Comparison of ENCODE assay signal across 8 mouse cellular contexts in the genomic region with DNA sequence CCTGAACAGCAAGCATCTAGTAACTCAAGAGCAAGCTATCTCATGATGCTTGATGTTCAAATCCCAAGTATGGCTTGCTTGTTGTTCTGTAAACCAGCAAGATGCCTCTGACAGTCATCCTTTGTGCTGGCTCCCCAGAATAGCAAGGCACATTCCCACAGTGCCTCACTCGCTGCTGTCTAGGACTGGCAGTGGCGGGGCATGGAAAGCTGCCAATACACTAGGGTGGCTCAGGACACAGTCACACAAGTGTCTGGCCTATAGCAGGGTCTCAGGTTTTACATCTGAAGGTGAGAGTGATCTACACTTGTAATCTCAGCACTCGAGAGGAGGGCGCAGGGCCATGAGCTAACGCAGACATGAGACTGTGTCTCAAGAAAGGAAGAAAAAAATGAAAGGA. TPM values are rescaled to one million over a fixed set of nuclear protein-coding genes. Genes with fewer than 3 reads are reported as not detected.
DNase-seq lines count a peak whose midpoint lies in the region; ATAC-seq lines count a peak whose summit lies in the region.

No protein-coding gene starts in this region.

- H3K9me3 ChIP-seq in heart, embryonic 10.5 days, result no peaks in the 10 kb centered on the region
- no peaks in the 10 kb centered on the region for H3K9me3 ChIP-seq in intestine, embryonic 16.5 days (ENCODE audit: control insufficient read depth, low read length)

- ATAC-seq in intestine, embryonic 16.5 days, result no peak

- H3K36me3 ChIP-seq in heart, embryonic 10.5 days, result peaks cover 93% of the 10 kb centered on the region
- peaks cover 14% of the 10 kb centered on the region for H3K36me3 ChIP-seq in intestine, embryonic 16.5 days (ENCODE audit: control insufficient read depth, insufficient read depth, low read length)

- peaks cover 20% of the 10 kb centered on the region for H3K4me1 ChIP-seq in heart, embryonic 10.5 days
- no peaks in the 10 kb centered on the region for H3K4me1 ChIP-seq in intestine, embryonic 16.5 days (ENCODE audit: control insufficient read depth, insufficient read depth, low read length)

- DNase-seq in heart, adult 11 months, result peak; percentile 96
- DNase-seq in heart, postnatal 25 days (ENCODE audit: low spot score), result no peak
- DNase-seq in cerebellum, adult 8-10 months, result peak; percentile 43
- no peak for DNase-seq in heart, embryonic 10.5 days (ENCODE audit: low spot score)
- peak; percentile 57 to 61 for DNase-seq in left cerebral cortex, postnatal 14 days (ENCODE audit: low spot score in 2 of 2)
- DNase-seq in natural killer cell, adult 2 months (ENCODE audit: low spot score in 2 of 2), result no peak
- DNase-seq in embryo, embryonic 9.5 days (ENCODE audit: extremely low spot score), result no peak

- H3K27ac ChIP-seq in heart, embryonic 10.5 days, result peak overlapping the region; percentile 38; the same call in 1 of the 2 replicates
- no peak overlapping the region for H3K27ac ChIP-seq in intestine, embryonic 16.5 days (ENCODE audit: low read length)

- WGBS in heart, embryonic 10.5 days, result 60% methylated on average over 5 of the region's 5 CpGs
- 86% methylated on average over 5 of the region's 5 CpGs for WGBS in intestine, embryonic 16.5 days

- no peaks in the 10 kb centered on the region for H3K27me3 ChIP-seq in heart, embryonic 10.5 days (ENCODE audit: insufficient read depth, poor library complexity, severe bottlenecking)
- no peaks in the 10 kb centered on the region for H3K27me3 ChIP-seq in intestine, embryonic 16.5 days (replicated peaks; ENCODE audit: control insufficient read depth, insufficient read depth, low read length)

- intact Hi-C loops in heart, postnatal 25 days (cut with DNase I), result no loop called here
- intact Hi-C loops in left cerebral cortex, postnatal 14 days (cut with DNase I), result no loop called here

- H3K9ac ChIP-seq in intestine, embryonic 16.5 days (ENCODE audit: low read depth, low read length), result no peak overlapping the region

- no peak overlapping the region for H3K4me3 ChIP-seq in heart, embryonic 10.5 days
- no peak overlapping the region for H3K4me3 ChIP-seq in intestine, embryonic 16.5 days (ENCODE audit: low read length)

- H3K4me2 ChIP-seq in intestine, embryonic 16.5 days (ENCODE audit: low read depth, low read length), result no peak overlapping the region

RNA-seq across cellular contexts. Expression of a gene that starts 57.4 kb away (rescaled TPM):
- 100 to 1,000 TPM; 149 to 151 TPM for total RNA-seq in heart, postnatal 25 days (2021)
- polyA plus RNA-seq in heart, embryonic 10.5 days (2016; fragmentation: Nextera tagmentation; extraction: Ambion mirVana), result 44.8 and 56.6 TPM in 2 replicates
- total RNA-seq in left cerebral cortex, postnatal 14 days (2021), result 100 to 1,000 TPM; 412 to 453 TPM
- 18.2 and 19.2 TPM in 2 replicates for polyA plus RNA-seq in intestine, embryonic 16.5 days (2015; fragmentation: Nextera tagmentation; extraction: Ambion mirVana)

Comparison
In these comparisons a context has a peak if more than half of its experiments do, and no peak if none do; other contexts are left out.
1. DNase-seq: peak in heart, adult 11 months (single experiment), cerebellum, adult 8-10 months (single experiment) and left cerebral cortex, postnatal 14 days (2 of 2); none in heart, postnatal 25 days (single experiment), heart, embryonic 10.5 days (single experiment), natural killer cell, adult 2 months (0 of 2) and embryo, embryonic 9.5 days (single experiment).